Mouse (Mus musculus) mesoderm, embryonic 11.5 days (tissue): ENCODE results near the gene Ncam2.
"Not testable (repeated sequence)": the region's sequence is repeated elsewhere in the genome, so short reads cannot be mapped to it uniquely, and the experiment has no call there.

Experiments used
- DNase-seq: peaks from one replicate; pipeline ENCODE4 v3.0.0-alpha.2; 2012; ENCODE audit warnings: low read depth, low spot score

Ncam2 gene

DNA sequence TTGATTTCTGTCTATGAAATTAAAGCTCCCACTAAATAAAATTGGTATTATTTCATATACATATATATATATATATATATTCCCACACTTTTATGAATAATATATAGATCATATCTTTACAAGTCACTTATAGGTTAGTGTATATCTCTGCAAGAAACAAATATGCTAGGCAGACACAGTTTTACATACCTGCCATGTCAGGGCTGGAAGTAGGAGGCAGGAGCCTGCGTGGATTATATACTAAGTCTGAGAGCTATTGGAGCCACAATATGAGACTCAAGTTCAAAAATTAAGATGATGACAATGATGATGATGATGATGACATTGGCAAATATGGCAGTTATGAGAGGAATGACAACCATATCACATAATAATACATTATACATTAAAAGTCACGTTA lies 85.4 kb downstream of the Ncam2 start:
- DNase-seq = no peak

DNA sequence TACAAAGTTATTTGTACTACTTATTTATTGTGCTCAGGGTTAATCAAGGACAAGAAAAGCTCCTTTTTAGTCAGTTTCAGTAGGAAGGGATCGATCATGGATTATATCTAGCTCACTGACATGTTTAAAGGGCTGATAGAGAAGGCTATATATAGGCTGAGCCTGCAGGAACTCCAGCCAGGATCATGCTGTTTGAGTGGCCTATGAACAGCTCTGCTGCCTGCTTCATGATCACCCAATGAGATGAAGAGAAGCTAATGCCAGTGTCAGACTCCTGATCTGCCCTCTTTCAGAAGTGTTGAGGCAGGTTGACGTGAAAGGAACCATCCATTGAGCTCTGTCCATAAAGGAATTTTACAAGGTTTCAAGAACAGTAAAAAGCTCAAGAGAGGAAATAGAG lies 103.3 kb downstream of the Ncam2 start:
- no peak for DNase-seq

DNA sequence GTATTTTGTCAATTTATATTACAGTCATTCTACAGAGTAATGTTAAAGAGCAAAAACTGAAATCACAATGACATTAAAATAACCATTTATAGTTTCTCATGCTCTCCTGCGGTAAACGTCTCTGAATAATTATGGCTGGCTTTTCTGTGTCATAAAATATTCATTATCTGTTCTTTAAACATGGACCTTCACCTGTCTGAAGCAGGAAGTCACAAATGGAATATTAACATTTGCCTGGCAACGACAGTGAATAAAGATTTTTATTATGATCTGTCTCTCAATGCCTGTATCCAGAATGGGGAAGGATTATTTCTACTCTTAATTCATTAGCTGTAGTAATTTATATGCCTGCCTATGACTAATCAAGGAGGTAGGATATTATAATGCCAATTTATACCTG lies 108.7 kb downstream of the Ncam2 start:
- DNase-seq = no peak

DNA sequence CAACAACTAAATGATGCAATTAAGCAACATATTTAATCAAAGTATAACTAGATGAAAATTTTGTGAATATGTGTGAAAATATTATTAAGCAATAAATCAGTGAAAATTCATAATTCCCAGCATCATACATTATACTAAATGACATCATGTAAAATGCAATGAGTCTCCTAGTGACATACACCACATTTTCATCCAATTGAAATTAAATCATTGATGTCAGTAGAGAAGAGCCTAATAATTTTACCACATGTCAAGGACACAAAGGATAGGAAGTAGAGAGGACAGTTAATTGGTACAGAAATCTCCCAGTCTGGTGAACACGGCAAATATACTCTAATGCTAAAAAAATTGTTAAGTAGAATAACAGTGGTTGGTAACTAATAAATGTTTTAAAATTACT lies 118.5 kb downstream of the Ncam2 start:
- DNase-seq = no peak

DNA sequence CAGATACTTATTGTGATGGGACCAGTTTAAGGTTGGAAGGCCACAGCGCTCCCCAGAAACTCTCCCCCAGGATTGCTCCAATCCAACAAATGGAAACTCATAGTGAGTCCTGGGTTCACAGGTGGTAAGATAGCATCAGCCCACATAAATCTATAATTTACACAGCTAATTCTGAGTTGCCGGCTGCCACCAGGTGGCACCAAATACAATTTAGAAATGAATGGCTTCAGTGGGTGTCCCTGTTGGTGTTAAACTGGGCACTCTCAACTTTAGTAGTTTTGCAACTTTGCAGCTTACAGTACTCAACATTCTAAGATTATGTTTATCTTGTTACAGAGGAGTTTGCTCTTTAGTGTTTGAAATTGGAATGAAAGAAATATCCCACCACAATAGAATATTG lies 130.0 kb downstream of the Ncam2 start:
- DNase-seq = peak; percentile 24

DNA sequence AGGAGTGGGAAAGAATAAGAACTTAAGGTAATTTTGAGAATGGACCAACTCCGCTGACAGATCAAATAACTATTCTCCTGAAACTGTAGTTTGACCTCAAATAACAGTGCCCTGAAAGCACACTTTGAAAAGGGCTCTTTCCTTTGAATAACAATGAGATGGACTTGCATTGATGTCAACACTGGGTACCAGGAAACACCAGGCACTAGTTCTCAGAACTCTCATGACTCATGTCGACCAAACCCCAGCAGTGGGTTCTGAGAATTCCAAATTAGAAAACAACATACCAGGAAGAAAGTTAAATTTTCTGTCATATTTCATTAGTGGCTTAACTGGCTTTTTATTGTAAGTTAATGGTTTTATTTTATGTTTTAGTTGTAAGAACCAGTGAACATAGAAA lies 165.4 kb downstream of the Ncam2 start:
- no peak for DNase-seq

DNA sequence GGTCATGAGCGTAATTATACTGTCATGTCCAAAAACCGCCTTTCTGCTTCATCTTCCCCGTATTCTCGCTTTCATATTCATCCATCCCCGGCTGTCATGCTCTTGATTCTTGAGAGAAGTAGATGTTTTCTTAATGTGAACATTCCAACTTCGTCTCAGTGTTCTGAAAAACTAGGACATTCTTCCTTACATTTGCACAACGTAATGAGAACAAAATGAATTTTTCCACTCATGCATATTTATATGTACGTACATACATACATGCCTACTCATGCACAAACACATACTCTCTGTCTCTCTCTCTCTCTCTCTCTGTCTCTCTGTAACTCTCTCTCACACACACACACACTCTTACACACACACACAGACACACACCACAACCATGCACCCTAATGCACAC lies 173.7 kb downstream of the Ncam2 start:
- no peak for DNase-seq

DNA sequence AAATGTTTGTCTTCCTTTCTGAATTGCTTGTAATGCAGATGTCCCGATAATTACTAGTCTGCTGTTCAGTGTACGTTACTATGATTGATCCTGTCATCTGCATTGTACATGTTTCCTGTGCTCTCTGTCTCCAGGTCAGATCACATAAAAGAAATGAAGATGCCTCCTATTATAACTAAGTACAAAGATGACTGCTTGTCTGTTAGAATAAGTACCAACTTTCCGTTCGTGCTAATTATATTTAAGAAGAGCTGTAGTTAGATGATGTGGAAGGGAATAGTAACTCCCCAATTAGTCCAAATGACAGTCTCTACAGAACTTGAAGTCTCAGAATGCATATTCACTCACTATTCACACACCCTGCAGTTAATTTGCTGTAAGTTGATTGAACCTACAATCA lies 179.9 kb downstream of the Ncam2 start:
- no peak for DNase-seq

DNA sequence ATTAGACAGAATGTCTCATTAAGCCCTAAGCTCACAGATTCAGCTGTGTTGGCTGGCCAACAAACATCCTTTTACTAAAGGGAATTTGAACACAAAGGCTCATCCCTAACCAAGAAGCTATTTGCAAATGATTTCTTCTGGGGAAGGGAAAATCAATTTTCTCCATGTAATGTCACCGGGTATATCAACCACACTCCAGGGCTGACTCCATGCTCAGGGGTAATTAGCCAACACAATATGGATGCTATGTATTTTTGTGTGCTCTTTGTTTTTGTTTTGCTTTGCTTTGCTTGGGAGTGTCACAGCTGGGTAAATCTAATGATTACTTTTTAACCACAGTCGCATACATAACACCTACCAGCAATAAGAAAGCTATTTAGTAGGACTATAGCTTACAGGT lies 188.1 kb downstream of the Ncam2 start:
- DNase-seq = no peak

DNA sequence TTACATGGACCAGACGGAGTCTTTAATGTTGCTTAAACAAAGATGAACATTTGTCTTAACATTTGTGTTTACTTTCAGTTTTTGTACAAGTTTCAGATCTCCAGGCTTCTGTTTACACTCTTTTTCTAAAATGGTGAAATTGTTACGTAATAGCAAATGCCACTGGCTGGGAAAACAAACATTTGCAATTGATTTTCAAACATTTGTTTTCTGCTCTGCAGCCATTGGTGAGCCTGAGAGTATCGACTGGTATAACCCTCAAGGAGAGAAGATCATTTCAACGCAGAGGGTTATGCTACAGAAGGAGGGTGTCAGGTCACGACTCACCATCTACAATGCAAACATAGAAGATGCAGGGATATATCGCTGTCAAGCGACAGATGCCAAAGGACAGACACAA lies 234.1 kb downstream of the Ncam2 start:
- DNase-seq = no peak

DNA sequence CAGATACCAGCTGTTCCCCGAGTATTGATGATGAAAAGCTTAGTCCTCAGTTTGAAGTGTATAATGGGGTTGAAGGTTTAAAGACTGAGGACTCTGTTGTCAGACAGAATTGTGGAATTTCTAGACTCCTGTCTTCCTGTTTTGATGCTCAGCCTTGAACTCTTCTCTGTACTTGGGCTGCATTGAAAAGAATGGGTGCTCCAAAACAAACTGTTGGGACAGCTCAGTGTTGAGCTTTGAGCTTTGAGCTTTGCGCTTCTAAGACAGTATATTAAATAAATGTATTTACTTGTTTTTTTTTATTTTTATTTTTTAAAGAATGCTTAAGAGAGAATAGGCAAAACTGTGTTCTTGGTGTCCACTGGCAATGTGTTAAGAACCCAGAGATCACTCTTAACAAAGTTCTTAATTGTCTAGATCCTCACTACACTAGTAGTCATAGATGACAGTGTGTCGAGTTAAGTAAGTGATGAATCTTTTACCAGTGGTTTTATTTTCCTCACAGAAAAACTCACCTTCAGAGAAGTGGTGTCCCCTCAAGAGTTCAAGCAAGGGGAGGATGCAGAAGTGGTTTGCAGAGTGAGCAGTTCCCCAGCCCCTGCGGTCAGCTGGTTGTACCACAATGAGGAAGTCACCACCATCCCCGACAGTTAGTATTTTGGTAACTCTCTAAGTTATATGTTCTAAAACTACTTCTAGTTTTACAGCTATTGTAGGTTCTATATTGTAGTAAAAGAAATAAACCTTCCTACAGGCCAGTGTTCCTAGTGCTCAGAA lies 236.8 kb downstream of the Ncam2 start:
- no peak for DNase-seq

DNA sequence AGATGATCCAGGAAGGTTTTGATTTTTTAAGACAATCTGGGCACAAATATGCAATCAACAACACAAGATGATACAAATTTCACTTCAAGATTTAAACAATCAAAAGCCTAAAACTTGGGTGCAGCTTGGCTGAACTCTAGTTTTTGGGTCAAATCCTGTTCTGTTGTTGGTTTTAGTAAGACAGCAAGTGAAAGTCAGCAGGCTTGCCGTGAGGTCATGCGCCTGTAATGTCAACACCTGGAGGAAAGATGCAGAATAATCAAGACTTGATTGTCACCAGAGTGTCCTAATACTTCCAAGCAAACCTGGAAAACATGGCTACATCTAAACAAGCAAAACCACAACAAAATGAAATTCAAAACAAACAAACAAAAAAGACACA lies 237.4 kb downstream of the Ncam2 start:
- no peak for DNase-seq

DNA sequence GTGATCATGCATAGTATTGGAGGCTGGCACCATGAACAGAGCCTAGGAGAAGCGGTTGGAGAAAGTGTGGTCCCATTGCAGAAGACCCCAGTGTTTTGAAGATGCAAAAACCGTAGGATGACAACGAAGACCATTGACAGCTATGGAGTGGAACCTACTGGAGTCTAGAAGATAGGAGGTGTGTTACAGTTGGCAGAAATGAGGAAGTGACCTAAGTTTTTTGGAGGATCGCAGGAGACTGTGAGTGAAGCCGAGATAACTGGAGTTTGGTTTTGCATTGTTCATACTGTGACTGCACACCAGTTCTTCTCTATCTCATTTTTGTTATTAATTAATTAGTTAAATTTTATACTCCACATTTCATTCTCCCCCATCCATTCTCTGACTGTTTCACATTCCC lies 250.4 kb downstream of the Ncam2 start:
- DNase-seq = no peak

DNA sequence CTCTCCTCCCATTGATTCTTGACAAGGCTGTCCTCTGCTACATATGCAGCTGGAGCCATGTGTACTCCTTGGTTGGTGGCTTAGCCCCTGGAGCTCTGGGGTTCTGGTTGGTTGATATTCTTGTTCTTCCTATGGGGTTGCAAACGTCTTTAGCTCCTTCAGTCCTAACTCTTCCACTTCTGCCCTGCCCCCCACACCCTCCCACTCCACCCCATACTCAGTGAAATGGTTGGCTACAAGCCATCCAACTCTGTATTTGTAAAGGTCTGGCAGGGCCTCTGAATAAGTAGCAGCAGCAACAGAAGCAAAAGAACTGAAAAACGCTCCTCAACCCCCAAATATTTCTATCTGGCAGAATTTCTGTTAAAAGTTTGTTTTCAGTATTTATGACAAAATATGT lies 252.5 kb downstream of the Ncam2 start:
- DNase-seq = no peak

DNA sequence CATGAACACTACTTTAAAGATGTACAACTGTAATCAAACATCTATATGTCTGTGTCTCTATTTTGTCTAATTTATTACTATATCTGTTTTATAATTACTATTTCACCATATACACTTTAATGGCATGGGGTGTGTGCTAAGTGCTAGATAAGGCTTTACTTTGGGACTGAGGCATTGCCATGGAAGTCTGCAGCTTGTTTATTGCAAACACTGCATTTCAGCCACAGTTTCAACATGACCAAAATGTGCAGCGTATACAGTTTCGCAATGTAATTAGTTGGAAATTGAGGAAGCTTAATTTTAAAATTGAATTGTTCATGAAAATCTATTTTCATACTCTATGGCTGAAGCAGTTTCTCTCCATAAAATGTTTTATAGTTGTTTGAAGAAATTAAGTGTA lies 254.0 kb downstream of the Ncam2 start:
- DNase-seq = no peak

DNA sequence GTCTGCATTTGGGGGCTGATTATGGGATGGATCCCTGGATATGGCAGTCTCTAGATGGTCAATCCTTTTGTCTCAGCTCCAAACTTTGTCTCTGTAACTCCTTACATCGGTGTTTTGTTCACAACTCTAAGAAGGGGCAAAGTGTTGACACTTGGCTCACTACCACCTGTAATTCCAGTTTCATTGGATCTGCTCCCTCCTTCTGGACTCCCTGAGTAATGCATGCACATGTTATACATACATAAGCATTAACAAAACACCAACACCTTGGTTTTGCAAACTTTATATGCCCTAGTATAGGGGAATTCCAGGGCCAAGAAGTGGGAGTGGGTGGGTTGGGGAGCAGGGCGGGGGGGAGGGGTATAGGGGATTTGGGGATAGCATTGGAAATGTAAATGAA lies 262.2 kb downstream of the Ncam2 start:
- DNase-seq = not testable (repeated sequence)

DNA sequence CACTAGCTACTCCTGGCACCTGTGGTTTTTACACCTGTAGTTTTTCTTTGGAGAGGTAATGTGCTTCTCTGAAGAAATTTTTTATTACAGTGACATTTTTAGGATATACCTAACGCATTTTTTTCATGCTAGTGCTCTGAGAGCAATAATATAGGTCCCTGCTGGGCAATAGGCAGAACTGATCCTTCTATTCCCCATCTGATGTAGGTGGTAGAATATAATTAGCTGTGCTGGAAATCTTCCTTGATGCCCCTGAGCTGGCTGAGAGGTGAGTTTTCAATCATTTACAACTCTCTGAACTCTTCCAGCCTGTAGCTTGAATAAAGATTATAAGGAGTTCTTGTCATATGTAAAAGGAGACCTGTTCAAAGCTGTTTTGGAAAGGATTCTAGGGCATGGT lies 272.4 kb downstream of the Ncam2 start:
- DNase-seq = no peak

DNA sequence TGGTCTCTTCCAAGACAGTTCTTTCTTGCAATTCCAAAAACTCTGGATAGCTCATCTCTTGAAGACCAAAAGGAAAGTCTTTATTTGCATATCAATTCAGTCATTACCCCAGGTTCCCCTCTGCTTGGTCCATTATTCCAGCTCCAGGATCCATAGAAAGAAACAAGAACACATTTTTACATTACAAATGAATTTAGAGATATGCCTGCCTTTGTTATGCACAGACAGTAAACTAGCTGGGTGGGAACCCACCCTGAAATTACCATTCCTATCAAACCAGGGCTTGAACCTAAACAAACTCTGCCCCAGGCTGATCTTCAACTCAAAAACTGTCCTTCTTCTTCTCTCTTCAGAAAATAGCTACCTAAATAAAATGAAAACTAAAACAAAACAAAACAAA lies 280.6 kb downstream of the Ncam2 start:
- DNase-seq = no peak

DNA sequence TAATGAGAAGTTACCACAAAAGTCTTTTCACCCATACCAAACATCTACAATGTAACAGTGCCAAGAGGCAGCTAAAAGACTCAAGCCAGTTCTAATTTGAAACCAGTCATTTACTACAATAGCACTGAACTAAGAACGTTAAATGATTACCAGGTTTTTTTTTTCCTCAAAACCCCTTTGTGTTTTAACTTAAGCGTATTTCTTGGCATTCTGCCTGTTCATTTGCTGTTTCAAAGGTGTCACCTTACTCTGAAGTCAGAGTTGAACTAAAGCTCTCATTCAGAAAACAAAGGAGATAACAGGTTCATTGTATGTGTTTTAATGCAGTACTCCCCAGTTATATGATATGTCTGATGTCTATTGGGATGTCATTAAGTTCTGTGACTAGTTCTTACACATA lies 295.6 kb downstream of the Ncam2 start:
- no peak for DNase-seq

DNA sequence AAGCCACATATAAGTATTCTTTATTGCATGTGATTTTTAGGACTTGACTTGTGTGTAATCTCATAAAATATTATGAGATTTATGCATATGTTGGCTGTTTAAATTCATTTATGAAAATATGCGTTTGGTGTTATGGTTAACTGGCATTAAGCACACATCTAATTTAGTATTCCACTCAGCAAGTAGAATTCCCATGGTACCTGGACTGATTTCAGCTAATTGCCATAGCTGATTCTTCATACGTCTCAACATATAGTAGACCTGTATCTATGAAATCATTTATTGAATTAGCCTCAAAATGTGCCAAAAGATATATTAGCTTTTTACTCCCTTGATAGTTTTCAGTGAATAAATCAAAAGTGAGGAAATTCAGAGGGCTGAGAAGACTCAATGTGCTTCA lies 302.1 kb downstream of the Ncam2 start:
- DNase-seq = no peak

DNA sequence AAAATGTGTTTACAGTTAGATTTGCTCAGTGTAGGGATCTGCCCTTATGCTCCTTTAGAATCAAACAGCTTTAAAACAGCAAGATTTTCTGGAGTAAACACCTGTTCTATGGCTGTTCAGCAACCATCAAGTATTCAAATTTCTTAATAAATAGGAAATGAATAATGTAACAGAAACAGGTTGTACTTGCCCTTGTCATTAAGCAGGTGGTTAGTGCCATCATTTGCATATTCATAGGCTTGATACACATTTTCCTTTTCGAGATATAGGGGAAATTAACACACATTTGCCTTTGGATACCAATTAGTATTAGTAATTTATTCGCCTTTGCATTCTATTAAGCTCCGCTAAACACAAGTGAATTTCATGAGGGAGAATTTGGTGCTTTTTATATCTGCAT lies 335.7 kb downstream of the Ncam2 start:
- no peak for DNase-seq

DNA sequence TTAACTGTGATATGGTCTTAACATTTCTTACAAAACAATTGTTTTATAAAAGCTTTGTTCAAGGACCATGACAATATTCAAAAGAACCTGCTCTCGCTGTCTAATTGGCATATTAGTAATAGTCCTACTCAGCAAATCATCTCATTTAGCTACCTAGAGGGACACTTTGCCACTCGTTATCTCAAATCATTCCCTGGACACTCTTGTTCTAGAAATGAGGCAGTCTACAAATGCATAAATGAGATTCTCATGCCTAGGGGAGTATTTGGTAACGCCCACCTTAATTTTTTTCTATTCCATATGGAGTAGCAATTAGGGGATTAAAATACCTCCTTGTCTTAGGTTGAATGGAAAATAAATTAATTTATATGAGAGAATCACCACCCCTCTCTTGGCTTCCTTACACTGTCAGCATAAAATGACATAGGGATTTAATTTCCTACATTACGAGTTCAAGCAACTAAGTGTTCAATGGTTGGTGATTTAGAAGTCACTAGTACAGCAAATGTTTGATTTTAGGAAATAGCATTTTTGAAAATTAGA lies 387.1 kb downstream of the Ncam2 start:
- no peak for DNase-seq

DNA sequence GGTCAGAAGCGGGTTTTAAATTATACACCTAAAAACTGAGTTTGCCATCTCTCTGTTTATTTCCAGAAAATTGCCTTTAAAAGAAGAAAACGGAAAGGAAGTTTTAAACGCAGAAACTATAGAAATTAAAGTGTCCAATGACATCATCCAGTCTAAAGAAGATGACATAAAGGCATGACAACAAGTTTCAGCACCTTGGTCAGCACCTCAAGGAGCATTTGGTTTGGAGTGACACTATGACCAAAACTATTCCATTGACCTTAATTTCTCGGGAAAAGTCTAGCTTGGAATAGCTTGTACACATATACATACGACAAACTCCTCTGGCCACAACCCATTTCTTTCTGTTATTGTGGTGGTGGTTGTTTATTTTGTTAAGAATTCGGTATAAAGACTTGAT lies 422.8 kb downstream of the Ncam2 start:
- DNase-seq = peak; percentile 62

DNA sequence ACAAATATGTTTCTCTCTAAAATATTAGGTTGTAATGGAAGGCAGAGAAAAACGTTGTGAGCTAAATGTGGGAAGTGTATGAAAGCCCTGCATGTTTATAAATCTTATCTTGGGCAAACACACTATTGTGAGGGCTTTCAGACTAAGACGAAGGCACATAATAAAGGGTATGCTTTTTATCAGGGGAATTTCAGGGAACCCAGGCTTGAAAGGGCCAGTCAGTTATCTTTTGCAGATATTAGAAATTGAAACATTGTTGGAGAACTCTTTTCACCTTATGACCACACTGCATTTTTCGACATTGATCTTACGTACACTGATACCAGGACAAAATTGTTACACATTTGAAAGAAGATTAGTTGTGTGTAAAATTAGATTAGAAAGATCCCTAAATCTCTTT lies 423.3 kb downstream of the Ncam2 start:
- no peak for DNase-seq
